Mouse (Mus musculus): ENCODE data around the gene Gm10401.

The Gm10401 gene

GRCm38 (mm10) chr5:115118961-115119570 lies 21.0 kb upstream of the Gm10401 start, which contains the start of gene Acads:
Gene Acads, minus strand, starts transcription at chr5:115119346.
- in situ Hi-C loops (cut with MboI, MseI), result no loop called here

DNA sequence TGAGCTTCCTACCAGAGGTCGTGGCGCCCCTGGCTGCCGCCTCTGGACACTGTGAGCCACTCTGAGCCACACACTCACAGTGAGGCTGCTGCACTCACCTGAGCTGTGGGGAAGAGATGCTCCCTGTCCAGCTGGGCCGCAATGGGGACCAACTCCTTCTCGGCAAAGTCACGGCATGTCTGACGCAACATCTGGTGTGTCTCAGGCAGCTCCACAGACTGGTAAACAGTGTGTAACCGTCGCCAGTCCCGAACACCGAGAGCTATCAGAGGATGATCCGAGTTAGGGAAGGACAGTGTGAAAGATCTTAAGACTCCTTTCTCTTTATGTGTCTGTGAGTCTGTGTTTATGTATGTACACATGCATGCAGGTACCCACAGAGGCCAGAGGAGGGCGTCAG lies 19.4 kb upstream of the Gm10401 start:
- in situ Hi-C loops (cut with MboI, MseI), result no loop called here

DNA sequence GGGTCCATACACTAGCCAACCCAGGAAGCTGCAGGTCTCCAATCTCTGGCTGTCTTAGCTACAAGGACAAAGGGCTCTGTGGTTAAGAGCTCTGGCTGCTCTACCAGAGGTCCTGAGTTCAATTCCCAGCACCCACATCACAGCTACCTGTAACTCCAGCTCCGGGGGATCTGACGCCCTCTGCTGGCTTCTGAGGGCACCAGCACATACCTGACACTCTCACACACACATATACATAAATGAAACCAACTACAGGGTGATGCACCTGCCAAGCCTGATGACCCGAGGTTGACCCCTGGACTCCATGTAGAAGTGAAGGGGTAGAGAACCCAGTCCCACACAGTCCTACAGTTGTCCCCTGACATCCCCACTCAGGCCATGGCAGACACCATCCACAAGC lies 18.3 kb upstream of the Gm10401 start:
- in situ Hi-C loops (cut with MboI, MseI), result no loop called here

GRCm38 (mm10) chr5:115114501-115114900 lies 16.4 kb upstream of the Gm10401 start:
- in situ Hi-C loops (cut with MboI, MseI), result no loop called here

DNA sequence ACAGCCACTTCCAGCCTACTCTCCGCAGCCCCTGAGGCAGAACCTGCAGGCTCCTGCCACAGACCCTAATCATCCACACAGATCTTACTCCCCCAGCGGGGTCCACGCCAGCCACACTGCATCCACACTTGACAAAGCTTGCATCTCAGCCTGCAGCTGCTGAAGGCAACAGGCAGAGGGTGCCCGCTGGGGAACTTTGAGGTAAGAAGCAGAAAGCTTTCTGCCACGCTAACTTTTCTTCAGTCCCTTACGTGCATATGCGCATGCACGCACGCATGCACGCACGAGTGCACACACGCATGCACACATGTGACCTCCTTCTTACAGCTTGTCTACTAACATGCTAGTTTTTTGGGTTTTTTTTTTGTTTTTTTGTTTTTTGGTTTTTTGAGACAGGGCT lies 15.1 kb upstream of the Gm10401 start:
- in situ Hi-C loops (cut with MboI, MseI), result no loop called here

- in situ Hi-C loops (cut with MboI, MseI), result no loop called here
These were observed 13.1 kb upstream of the Gm10401 start for GRCm38 (mm10) chr5:115111156-115111555.

DNA sequence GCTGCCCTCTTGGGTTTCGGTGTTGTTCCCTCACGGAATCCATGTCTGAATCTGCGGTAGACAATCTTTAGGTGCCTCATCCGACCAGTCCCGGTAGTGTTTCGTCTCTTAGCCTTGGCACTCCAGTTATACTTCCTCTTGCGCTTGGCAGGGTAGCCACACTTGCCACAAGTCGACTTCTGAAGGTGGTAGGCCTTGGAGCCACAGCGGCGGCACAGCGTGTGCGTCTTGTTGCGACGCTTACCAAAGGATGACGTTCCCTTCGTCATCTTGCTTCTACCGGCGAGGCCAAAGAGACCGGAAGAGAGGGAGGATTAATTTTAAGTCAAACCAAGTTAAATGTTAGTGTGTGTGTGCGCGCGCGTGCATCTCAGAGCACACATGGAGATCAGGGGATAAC lies 5.2 kb upstream of the Gm10401 start:
- in situ Hi-C loops (cut with MboI, MseI), result loop anchor here (10.0 kb wide), 2 partner anchors 118 to 1968 kb away; no protein-coding TSS in a partner anchor

DNA sequence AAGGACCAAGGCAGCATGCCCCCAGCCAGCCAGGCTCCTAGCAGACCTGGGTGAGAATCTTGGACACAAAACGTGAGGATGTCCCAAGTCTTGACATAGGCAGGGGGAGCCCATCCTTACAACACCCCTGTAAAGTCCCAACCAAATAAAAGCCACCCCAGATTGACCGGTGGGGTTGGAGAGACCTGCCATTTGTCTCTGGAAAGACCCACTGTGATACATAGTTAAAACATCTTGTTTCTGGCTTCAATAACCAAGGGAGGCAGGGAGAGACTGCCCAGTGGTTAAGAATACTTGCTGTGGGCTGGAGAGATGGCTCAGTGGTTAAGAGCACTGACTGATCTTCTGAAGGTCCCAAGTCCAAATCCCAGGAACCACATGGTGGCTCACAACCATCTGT lies 4.1 kb upstream of the Gm10401 start:
- in situ Hi-C loops (cut with MboI, MseI), result loop anchor here (10.0 kb wide), 2 partner anchors 117 to 1967 kb away; no protein-coding TSS in a partner anchor

DNA sequence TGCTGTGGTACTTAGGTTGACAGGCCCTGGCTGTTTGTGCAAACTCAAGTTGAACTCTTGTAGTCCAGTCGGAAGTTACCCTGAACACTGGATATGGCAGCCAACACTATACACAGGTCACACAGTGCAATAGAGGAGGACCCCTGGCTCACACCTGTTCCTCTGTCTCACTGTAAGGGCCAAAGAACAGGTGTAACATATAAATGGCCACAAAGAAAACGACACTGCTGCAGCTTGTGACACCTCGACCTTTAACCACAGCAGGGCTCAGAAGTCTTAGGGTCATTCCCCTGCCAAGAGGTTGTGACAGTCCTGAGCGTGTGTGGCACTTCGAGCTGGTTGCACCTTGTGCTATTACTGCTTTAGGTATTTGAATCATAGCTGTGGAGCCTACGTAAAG lies 2.4 kb upstream of the Gm10401 start:
- in situ Hi-C loops (cut with MboI, MseI), result loop anchor here (10.0 kb wide), 2 partner anchors 116 to 1966 kb away; no protein-coding TSS in a partner anchor

- in situ Hi-C loops (cut with MboI, MseI), result loop anchor here (10.0 kb wide), 2 partner anchors 115 to 1965 kb away; no protein-coding TSS in a partner anchor
These were observed 1.9 kb upstream of the Gm10401 start for GRCm38 (mm10) chr5:115099991-115100390.

DNA sequence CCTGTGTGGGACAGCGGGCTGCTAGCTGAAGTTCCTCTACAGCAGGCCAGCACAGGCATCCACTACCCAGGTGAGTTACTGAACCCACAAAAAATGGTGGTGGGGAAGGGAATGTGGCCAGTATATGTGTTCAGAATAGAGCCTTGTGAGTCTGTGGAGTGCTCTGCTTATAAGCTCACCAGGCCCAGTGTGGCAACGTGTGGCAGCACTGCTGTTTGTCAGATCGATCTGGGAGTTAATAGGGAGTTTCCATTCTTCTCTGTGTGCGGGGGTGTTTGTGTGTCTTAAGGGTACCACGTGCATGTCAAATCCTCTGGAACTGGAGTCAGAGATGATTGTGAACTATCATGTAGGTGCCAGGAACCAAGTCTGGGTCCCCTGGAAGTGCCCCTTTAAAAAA lies 1.4 kb upstream of the Gm10401 start:
- in situ Hi-C loops (cut with MboI, MseI), result no loop called here

- in situ Hi-C loops (cut with MboI, MseI), result no loop called here
These were observed 6.3 kb downstream of the Gm10401 start for GRCm38 (mm10) chr5:115091776-115092175.

GRCm38 (mm10) chr5:115091015-115091414 lies 7.1 kb downstream of the Gm10401 start:
- in situ Hi-C loops (cut with MboI, MseI), result no loop called here

- in situ Hi-C loops (cut with MboI, MseI), result no loop called here
These were observed 8.4 kb downstream of the Gm10401 start for GRCm38 (mm10) chr5:115089592-115090268.

DNA sequence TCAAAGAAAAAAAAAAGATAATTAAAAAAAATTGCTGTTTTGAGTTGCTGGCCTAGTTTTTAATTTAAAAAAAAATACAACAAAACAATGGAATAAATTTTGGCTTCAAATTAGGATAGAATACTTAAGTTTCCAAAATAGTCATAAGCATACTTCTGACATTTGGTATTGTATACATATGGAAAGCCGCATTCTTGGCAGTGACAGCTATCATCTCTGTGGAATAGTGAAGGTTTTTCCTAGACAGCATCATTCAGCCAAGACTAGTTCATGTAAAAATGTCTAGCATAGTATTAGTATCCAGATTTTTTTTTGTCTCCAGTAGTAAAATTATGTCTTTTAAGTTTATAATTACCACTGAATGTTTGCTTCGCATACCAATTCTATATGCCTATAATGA lies 12.4 kb downstream of the Gm10401 start:
- in situ Hi-C loops (cut with MboI, MseI), result no loop called here

GRCm38 (mm10) chr5:115083492-115083891 lies 14.6 kb downstream of the Gm10401 start:
- in situ Hi-C loops (cut with MboI, MseI), result no loop called here

DNA sequence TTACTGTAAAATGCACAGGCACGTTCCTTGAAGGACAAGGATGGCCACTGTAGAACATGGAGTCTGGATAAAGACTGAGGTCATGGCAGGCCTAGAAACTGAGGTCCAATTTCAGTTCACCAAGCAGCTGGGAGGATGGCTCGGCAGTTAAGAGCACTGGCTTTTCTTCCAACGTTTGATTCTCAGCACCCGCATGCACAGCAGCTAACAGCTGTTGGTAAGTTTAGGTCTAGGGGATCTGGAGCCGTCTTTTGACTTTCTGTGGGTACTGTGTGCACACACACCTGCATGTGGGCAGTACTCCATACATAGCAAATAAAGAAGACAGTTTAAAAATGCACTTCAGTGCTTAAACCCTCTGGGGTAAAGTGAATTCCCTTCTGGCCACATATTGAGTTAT lies 16.5 kb downstream of the Gm10401 start:
- in situ Hi-C loops (cut with MboI, MseI), result no loop called here

DNA sequence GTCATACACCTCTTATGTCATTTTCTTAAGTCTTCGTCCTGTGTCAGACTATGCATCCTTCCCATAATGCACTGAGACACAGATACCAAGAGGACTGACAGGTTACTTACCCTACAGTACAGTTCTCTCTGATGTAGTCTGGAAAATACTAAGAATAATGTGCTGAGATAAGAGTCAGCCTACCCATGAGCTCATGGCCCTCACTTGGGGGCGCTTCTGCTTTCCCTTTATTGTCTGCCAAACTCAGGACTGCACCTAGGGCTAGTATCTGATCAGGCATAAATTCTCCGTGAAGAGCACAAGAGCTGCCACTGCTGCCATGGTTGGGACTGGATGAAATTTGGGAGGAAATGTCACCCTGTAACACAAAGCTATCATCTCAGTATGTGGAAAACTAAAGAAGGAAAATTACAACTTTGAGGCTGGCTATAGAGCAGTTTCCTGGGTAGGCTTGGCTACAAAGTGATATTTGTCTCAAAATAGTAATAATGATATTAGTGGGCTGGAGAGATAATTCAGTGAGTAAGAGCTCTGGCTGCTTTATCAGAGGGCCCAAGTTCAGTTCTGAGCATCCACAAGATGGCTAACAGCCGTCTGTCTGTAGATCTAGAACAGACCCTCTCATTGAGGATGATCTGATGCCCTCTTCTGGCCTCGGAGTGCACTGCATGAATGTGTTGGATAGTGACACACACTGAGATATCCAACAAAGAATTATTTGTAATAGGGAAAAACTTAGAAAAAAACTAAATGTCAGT lies 21.8 kb downstream of the Gm10401 start:
- in situ Hi-C loops (cut with MboI, MseI), result loop anchor here (5.0 kb wide), 1 partner anchor 99 kb away; no protein-coding TSS in a partner anchor

GRCm38 (mm10) chr5:115074749-115075148 lies 23.3 kb downstream of the Gm10401 start:
- in situ Hi-C loops (cut with MboI, MseI), result loop anchor here (5.0 kb wide), 2 partner anchors 37 to 97 kb away; no protein-coding TSS in a partner anchor

- in situ Hi-C loops (cut with MboI, MseI), result loop anchor here (5.0 kb wide), 1 partner anchor 36 kb away; no protein-coding TSS in a partner anchor
These were observed 24.8 kb downstream of the Gm10401 start for GRCm38 (mm10) chr5:115073306-115073705.

- in situ Hi-C loops (cut with MboI, MseI), result loop anchor here (5.0 kb wide), 1 partner anchor 35 kb away; no protein-coding TSS in a partner anchor
These were observed 26.0 kb downstream of the Gm10401 start for GRCm38 (mm10) chr5:115072143-115072542.

All from T-helper 1 cell (primary cell).